Mouse (Mus musculus): ENCODE results near the gene Neu4. TPM values are rescaled to one million over a fixed set of nuclear protein-coding genes. Genes with fewer than 3 reads are reported as not detected.
A peak's percentile ranks its signal among the peaks of the same experiment; 100 is the strongest.

The Neu4 gene
- polyA plus RNA-seq, 1 experiment from 2014 or later = not detected

DNA sequence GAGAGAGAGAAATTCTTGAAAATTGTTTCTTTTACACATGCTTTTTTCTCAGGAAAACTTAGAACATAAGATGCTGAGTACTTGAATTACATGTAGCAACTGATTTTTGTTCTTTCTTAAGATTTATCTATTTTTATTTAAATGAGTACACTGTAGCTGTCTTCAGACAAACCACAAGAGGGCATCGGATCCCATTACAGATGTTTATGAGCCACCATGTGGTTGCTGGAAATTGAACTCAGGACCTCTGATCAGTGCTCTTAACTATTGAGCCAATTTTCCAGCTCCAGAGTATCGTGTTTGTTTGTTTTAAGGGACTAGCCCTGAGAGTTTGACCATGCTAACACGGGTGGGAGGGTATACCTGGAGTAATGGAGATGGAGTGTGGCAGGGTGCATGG lies 8.6 kb upstream of the Neu4 start:
- in situ Hi-C loops (cut with MboI; ENCODE audit: low pct_unique_long_range_greater_than_20kb) = no loop called here
- ChIA-PET POLR2A (no interaction called here), CTCF (no interaction called here)
- H3K27me3 ChIP-seq = peaks cover 17% of the 10 kb centered on the region
- DNase-seq (ENCODE audit: low read depth, low spot score) = no peak
- peak; percentile 23 for TF ChIP-seq CTCF (IDR thresholded peaks at IDR 0.05)
- ATAC-seq = no peak

DNA sequence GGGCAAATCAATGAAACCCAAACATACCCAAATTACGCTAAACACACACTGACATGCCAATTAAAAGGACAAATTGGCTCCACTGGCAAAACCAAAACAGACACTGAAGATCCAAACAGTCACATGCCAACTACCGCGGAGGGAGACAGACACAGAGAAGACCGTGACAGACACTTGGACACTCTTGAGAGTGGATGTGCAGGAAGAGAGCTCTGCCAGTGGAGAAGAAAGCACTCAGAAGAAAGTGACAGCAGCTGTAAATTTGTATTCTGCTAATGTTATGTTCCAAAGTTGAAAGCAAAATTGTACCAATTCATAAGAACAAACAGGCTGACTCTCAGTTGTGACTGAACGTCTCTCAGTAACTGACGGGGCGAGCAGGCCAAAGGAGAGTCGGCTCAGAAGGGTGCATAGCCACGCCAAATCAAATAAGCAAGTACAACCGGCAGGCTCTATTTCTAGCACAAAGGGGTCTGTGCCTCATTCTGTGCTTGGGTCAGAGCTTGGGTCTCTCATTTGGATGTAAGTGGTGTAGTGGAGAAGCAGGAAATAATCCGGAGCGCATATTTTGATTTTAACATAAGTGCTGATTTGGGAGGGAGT lies 7.4 kb downstream of the Neu4 start:
- ATAC-seq (no peak), DNase-seq (ENCODE audit: low read depth, low spot score) (no peak)
- ChIA-PET CTCF (no interaction called here), POLR2A (no interaction called here)
- no peak for TF ChIP-seq CTCF (IDR thresholded peaks at IDR 0.05)
- peaks cover 22% of the 10 kb centered on the region for H3K27me3 ChIP-seq
- in situ Hi-C loops (cut with MboI; ENCODE audit: low pct_unique_long_range_greater_than_20kb) = no loop called here

DNA sequence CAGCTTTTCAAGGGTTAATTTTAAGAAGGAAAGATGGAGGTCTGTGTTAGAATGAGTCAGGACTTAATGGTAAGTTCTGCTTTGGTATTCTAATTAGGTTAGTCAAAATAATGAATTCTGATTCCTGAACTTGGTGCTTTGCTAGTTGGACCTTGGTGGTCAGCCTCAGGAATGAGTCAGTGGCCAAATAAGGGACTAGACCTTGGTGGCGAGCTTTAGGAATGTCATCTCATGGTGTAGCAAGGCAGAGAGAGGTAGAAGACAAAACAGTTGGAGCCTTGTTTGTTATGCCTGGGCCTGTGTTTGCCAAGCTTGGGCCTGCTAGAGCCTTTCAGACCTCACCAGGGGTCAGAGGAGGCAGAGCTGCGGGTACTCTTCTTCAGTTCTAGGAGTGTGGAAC lies 8.5 kb downstream of the Neu4 start:
- peak; percentile 9 for DNase-seq (ENCODE audit: low read depth, low spot score)
- CTCF ChIA-PET = no interaction called here
- no peak for TF ChIP-seq CTCF (IDR thresholded peaks at IDR 0.05)
- peak; percentile 71 for ATAC-seq
- H3K27me3 ChIP-seq = peaks cover 10% of the 10 kb centered on the region
- POLR2A ChIA-PET = interaction anchor here (0.6 kb wide), 1 partner anchor 961 kb away, joined by 3 read pairs; no protein-coding TSS in a partner anchor
- in situ Hi-C loops (cut with MboI; ENCODE audit: low pct_unique_long_range_greater_than_20kb) = no loop called here

DNA sequence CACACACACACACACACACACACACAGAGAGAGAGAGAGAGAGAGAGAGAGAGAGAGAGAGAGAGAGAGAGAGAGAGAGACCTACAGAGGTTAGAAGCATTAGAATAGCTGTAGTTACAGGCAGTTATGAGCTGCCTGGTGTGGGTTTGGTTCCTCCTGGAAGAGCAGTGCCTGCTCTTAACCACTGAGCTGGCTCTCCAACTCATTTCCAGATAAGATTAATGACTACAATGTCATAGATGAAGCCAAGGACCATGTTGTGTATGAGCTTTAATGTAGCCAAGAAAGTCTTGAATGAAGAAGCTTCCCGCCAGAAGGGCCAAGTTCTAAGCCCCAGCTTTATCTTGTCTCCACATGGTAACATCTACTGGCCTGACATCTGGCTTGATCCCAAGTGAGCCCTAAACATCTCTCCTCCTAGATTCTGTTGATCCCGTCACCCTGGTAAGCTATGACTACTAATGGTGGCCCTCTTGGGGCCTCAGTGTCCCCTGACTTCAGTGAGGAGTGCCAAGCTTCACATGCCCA lies 12.9 kb downstream of the Neu4 start:
- POLR2A ChIA-PET = no interaction called here
- DNase-seq (ENCODE audit: low read depth, low spot score) (no peak), ATAC-seq (no peak)
- H3K27me3 ChIP-seq = peaks cover 3% of the 10 kb centered on the region
- CTCF ChIA-PET = interaction anchor here (0.9 to 1.9 kb wide), 3 partner anchors 12 to 45 kb away, joined by 3 to 6 read pairs (median 3); no protein-coding TSS in a partner anchor
- in situ Hi-C loops (cut with MboI; ENCODE audit: low pct_unique_long_range_greater_than_20kb) = no loop called here
- TF ChIP-seq CTCF (IDR thresholded peaks at IDR 0.05) = no peak

DNA sequence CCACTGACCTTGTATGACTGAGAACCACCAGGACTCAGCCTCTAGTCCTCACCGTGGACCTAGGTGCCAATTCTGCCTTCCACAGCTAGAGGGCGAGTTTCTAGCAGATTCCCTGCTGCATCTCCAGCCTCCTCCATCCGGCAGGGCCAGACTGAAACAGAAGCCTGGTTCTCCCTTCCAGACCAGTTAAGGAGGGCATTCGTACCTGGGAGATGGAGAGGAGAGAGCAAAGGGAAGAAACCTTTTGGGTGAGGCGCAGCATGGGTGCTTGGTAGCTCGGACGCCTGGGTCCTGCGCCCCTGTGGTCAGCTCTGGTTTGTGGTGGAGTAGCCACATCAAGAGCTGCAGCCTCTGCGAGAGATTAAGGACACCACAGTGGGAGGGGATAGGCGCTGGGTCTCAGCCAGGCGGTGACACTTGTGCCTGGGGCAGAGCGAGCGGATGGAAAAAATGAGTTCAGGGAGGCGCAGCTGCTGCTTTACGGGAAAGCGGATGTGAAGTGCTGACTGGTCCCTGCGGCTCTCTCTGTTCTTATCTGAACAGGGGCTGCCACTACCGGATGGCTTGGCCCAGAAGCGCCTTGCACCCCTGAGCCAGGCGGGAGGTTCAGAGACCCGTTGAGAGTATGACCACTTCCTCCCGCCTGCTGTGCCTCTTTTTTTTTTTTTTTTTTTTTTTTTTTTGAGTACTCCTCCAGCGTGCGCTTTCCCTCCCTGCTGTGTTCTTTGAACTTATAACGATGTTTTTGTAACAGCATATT lies 14.9 kb downstream of the Neu4 start:
- POLR2A ChIA-PET = no interaction called here
- ATAC-seq (peak; percentile 79), DNase-seq (ENCODE audit: low read depth, low spot score) (no peak)
- CTCF ChIA-PET = no interaction called here
- peaks cover 4% of the 10 kb centered on the region for H3K27me3 ChIP-seq
- TF ChIP-seq CTCF (IDR thresholded peaks at IDR 0.05) = no peak
- in situ Hi-C loops (cut with MboI; ENCODE audit: low pct_unique_long_range_greater_than_20kb) = no loop called here

DNA sequence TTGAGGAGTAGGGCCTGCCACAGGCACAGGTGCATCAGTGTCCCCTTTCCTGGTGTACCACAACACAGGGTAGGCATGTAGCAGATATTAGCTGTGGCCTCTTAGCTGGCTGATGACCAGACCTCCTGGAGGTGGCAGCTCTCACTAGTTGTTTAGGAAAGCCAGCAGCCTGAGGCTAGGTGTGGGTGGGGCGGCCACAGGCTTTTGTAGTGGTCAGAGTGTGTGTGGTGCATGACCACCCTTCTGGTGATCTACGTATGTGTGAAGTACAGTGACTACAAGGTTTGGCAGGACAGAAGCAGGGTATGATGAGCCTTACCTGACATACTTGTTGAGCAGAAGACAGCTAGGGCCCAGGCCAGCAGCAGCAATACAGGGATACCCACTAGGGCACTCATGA lies 20.1 kb downstream of the Neu4 start:
- ChIA-PET CTCF (no interaction called here), POLR2A (no interaction called here)
- in situ Hi-C loops (cut with MboI; ENCODE audit: low pct_unique_long_range_greater_than_20kb) = no loop called here
- DNase-seq (ENCODE audit: low read depth, low spot score) = no peak
- no peak for TF ChIP-seq CTCF (IDR thresholded peaks at IDR 0.05)
- peaks cover 4% of the 10 kb centered on the region for H3K27me3 ChIP-seq
- ATAC-seq = no peak

DNA sequence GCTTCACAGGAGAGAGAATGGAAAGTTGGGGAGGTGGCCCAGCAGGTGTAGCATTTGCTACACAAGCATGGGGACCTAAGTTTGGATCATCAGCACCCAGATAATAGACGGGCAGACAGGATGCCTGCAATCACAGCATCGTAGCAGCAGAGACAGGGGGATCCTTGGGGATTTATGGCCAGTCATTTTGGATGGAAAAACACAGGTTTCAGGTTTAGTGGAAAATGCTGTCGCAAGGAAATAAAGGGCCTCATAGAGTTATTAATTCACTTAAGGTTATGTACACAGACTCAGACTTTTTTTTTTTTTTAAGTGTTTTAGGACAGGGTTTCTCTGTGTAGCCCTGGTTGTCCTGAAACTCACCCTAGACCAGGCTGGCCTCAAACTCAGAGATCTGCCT lies 25.3 kb downstream of the Neu4 start:
- no peak for TF ChIP-seq CTCF (IDR thresholded peaks at IDR 0.05)
- H3K27me3 ChIP-seq = no peaks in the 10 kb centered on the region
- CTCF ChIA-PET = no interaction called here
- ATAC-seq (no peak), DNase-seq (ENCODE audit: low read depth, low spot score) (no peak)
- in situ Hi-C loops (cut with MboI; ENCODE audit: low pct_unique_long_range_greater_than_20kb) = no loop called here
- POLR2A ChIA-PET = no interaction called here

DNA sequence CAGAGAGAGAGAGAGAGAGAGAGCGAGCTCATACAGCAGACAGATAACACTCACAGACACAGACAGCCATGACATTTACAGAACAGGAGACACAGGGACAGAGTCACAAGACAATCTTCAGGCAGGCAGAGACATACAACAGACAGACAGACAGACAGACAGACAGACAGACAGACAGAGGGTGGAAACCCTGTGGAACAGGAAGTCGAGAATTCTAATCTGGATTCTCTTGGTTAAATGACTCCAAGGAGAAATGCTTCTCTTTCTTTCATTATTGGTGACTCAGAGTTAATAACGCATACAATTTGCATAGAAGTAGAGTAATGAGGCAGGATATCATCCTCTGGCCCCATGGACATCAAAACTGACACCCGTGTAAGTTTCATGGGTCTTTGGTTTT lies 26.3 kb downstream of the Neu4 start:
- H3K27me3 ChIP-seq = no peaks in the 10 kb centered on the region
- CTCF ChIA-PET = no interaction called here
- TF ChIP-seq CTCF (IDR thresholded peaks at IDR 0.05) = no peak
- in situ Hi-C loops (cut with MboI; ENCODE audit: low pct_unique_long_range_greater_than_20kb) = no loop called here
- DNase-seq (ENCODE audit: low read depth, low spot score) = no peak
- POLR2A ChIA-PET = no interaction called here
- no peak for ATAC-seq

DNA sequence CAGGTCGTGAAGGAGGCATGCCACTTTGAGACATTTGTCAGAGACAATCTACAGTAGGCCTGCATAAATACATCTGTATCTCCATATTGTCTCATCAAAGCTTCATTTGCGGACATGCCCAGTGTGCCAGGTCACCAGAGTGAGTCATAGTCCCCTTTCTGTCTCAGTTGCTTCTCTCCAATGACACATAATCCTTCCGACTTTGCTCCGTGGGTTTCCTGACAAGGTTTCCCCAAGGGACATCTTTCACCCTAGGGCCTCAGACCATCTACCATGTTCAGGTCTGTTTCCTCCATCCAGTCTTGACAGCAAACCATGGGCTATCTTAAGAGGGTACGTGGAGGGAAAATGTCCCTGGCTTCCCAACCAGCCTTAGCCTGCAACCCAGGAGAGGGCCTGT lies 30.9 kb downstream of the Neu4 start:
- CTCF ChIA-PET = no interaction called here
- DNase-seq (ENCODE audit: low read depth, low spot score) = no peak
- POLR2A ChIA-PET = no interaction called here
- in situ Hi-C loops (cut with MboI; ENCODE audit: low pct_unique_long_range_greater_than_20kb) = no loop called here
- peaks cover 5% of the 10 kb centered on the region for H3K27me3 ChIP-seq
- no peak for ATAC-seq
- no peak for TF ChIP-seq CTCF (IDR thresholded peaks at IDR 0.05)

DNA sequence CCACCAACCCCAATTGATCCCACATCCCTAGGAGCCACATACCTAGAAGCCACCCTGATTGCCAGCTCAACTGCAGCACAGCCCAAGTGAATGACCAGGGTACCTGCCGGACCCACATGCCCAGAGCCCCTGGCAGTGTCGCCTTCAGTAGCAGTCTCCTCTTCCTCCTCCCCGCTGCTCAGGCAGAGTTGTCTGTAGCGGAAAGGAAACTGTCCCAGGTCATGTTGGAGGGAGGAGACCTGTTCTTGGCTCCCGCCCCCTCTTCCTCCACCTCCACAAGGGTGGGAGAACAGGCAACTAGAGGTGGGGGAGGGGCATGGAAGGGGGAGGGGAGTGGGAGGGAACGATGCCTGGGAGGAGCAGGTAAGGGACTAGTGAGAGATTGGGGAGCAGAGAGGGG lies 32.1 kb downstream of the Neu4 start, which contains the start of gene Pdcd1:
Pdcd1 (minus strand) TSS at position 181 of the 400 bp plus-strand sequence.
- no peak for TF ChIP-seq CTCF (IDR thresholded peaks at IDR 0.05)
- ATAC-seq (no peak), DNase-seq (ENCODE audit: low read depth, low spot score) (no peak)
- ChIA-PET POLR2A (no interaction called here), CTCF (no interaction called here)
- peaks cover 5% of the 10 kb centered on the region for H3K27me3 ChIP-seq
- in situ Hi-C loops (cut with MboI; ENCODE audit: low pct_unique_long_range_greater_than_20kb) = no loop called here

DNA sequence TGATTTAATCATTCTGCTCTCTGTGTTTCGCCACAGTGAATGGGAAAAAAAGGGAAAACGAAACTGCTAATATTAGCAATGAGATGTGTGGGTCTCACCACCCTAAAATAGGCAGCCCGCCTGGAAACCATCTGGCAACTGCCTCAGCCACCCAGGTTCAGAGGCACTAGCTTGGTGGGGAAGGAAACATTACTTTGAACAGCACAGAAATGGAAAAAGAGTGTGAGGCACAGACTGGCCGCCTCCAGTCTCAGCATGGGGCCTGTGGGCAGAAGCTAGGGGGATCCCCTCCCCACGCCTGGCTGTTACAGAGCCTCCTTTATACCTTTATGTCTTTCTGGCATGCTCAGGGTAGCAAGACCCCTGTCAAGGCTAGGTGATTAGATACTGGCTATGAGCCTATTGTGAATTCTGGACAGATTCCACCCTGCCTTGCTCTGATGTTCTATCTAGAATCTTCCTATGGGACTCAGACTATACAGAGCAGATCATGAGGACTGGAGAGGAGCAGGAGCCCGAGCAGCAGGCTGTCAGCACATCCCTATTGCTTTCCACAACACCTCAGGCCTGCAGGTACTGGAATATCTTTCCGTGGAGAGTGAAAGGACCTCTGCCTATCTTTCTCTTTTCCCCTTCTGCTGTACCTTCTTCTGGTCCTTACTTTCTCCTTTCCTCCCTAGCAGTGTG lies 33.4 kb downstream of the Neu4 start:
- TF ChIP-seq CTCF (IDR thresholded peaks at IDR 0.05) = no peak
- DNase-seq (ENCODE audit: low read depth, low spot score) (no peak), ATAC-seq (no peak)
- H3K27me3 ChIP-seq = peaks cover 5% of the 10 kb centered on the region
- ChIA-PET POLR2A (no interaction called here), CTCF (no interaction called here)
- in situ Hi-C loops (cut with MboI; ENCODE audit: low pct_unique_long_range_greater_than_20kb) = no loop called here

All from Patski (cell line).